In genomic region chr13:60173186-60173585, GRCm38 (mm10) we compare ENCODE assay signal across 9 mouse cellular contexts. TPM values are rescaled to one million over a fixed set of nuclear protein-coding genes. Genes with fewer than 3 reads are reported as not detected.
DNase-seq lines count a peak whose midpoint lies in the region; ATAC-seq lines count a peak whose summit lies in the region.
"Had no signal": no experiment of that assay in that cellular context is flagged by ENCODE, and none has a peak within 500 bp of the region (broad histone marks: within the 10 kb centered on the region; RNA-seq: fewer than 3 reads in every experiment).

No protein-coding gene starts in this region.

- H3K27ac ChIP-seq in kidney, embryonic 14.5 days (ENCODE audit: low read depth, low read length) = peak overlapping the region; percentile 74; the same call in 1 of the 2 replicates
- peak overlapping the region; percentile 80 for H3K27ac ChIP-seq in forebrain, embryonic 12.5 days
- H3K27ac ChIP-seq in limb, embryonic 10.5 days = peak overlapping the region; percentile 100; the same call in 1 of the 2 replicates
- no peak overlapping the region; the same call in 1 of the 2 replicates for H3K27ac ChIP-seq in neural tube, embryonic 13.5 days (replicated peaks)

- H3K9me3 ChIP-seq in kidney, embryonic 14.5 days (ENCODE audit: control insufficient read depth, low read length) = no peaks in the 10 kb centered on the region
- H3K9me3 ChIP-seq in forebrain, embryonic 12.5 days = no peaks in the 10 kb centered on the region
- no peaks in the 10 kb centered on the region for H3K9me3 ChIP-seq in limb, embryonic 10.5 days (replicated peaks)
- H3K9me3 ChIP-seq in neural tube, embryonic 13.5 days = no peaks in the 10 kb centered on the region

- no peak for ATAC-seq in kidney, embryonic 14.5 days (ENCODE audit: low FRiP score, low TSS enrichment)
- no peak for ATAC-seq in forebrain, embryonic 12.5 days (ENCODE audit: low FRiP score)
- ATAC-seq in neural tube, embryonic 13.5 days (ENCODE audit: low read depth) = no peak

- H3K4me3 ChIP-seq in kidney, embryonic 14.5 days (ENCODE audit: low read length) = peak overlapping the region; percentile 82; the same call in 1 of the 2 replicates
- peak overlapping the region; percentile 89 for H3K4me3 ChIP-seq in forebrain, embryonic 12.5 days (replicated peaks)
- peak overlapping the region; percentile 98 for H3K4me3 ChIP-seq in limb, embryonic 10.5 days
- H3K4me3 ChIP-seq in neural tube, embryonic 13.5 days = peak overlapping the region; percentile 83; the same call in 1 of the 2 replicates

- no peak for DNase-seq in kidney, adult 9 months
- no peak for DNase-seq in limb, embryonic 10.5 days (ENCODE audit: low spot score)
- no peak for DNase-seq in frontal cortex, adult 2 months (ENCODE audit: extremely low spot score in 1 of 2, low spot score in 1 of 2)
- no peak for DNase-seq in frontal cortex, postnatal 25 days (ENCODE audit: low spot score in 2 of 2)
- no peak for DNase-seq in adrenal gland, postnatal 36 days
- DNase-seq: layer of hippocampus, postnatal 36 days had no signal

- H3K9ac ChIP-seq in kidney, embryonic 14.5 days (ENCODE audit: low read depth, low read length) = peak overlapping the region; percentile 99; the same call in 1 of the 2 replicates
- H3K9ac ChIP-seq in forebrain, embryonic 12.5 days = peak overlapping the region; percentile 60; the same call in 1 of the 2 replicates
- no peak overlapping the region for H3K9ac ChIP-seq in neural tube, embryonic 13.5 days

- H3K4me2 ChIP-seq in kidney, embryonic 14.5 days (replicated peaks; ENCODE audit: low read depth, low read length) = peak overlapping the region; percentile 72
- H3K4me2 ChIP-seq in forebrain, embryonic 12.5 days = peak overlapping the region; percentile 78
- H3K4me2 ChIP-seq in neural tube, embryonic 13.5 days = peak overlapping the region; percentile 83

- H3K27me3 ChIP-seq in kidney, embryonic 14.5 days (ENCODE audit: control insufficient read depth, insufficient read depth, low read length) = no peaks in the 10 kb centered on the region
- H3K27me3 ChIP-seq in forebrain, embryonic 12.5 days = peaks cover 36% of the 10 kb centered on the region
- peaks cover 6% of the 10 kb centered on the region; the same call in 1 of the 2 replicates for H3K27me3 ChIP-seq in limb, embryonic 10.5 days (ENCODE audit: low read depth, poor library complexity, severe bottlenecking)
- H3K27me3 ChIP-seq in neural tube, embryonic 13.5 days = peaks cover 22% of the 10 kb centered on the region

- WGBS in kidney, embryonic 14.5 days = 8% methylated on average over 3 of the region's 3 CpGs
- WGBS in forebrain, embryonic 12.5 days = 1% methylated on average over 3 of the region's 3 CpGs
- under 1% methylated on average over 3 of the region's 3 CpGs for WGBS in limb, embryonic 10.5 days
- WGBS in neural tube, embryonic 13.5 days = 2% methylated on average over 3 of the region's 3 CpGs

- H3K36me3 ChIP-seq in kidney, embryonic 14.5 days (ENCODE audit: control insufficient read depth, insufficient read depth, low read length) = no peaks in the 10 kb centered on the region
- no peaks in the 10 kb centered on the region for H3K36me3 ChIP-seq in forebrain, embryonic 12.5 days (replicated peaks)
- peaks cover 12% of the 10 kb centered on the region for H3K36me3 ChIP-seq in limb, embryonic 10.5 days
- no peaks in the 10 kb centered on the region for H3K36me3 ChIP-seq in neural tube, embryonic 13.5 days

- H3K4me1 ChIP-seq in kidney, embryonic 14.5 days (ENCODE audit: control insufficient read depth, insufficient read depth, low read length) = peaks cover 22% of the 10 kb centered on the region
- H3K4me1 ChIP-seq in forebrain, embryonic 12.5 days = peaks cover 52% of the 10 kb centered on the region
- peaks cover 43% of the 10 kb centered on the region for H3K4me1 ChIP-seq in limb, embryonic 10.5 days
- H3K4me1 ChIP-seq in neural tube, embryonic 13.5 days (replicated peaks) = peaks cover 54% of the 10 kb centered on the region

RNA-seq across cellular contexts. Expression of gene Gas1, which starts 4.0 kb away (rescaled TPM):
- 143 and 146 TPM in 2 replicates for polyA plus RNA-seq in kidney, embryonic 14.5 days (2014; fragmentation: Nextera tagmentation; extraction: Ambion mirVana)
- 140 and 153 TPM in 2 replicates for polyA plus RNA-seq in forebrain, embryonic 12.5 days (2016; fragmentation: Nextera tagmentation; extraction: Ambion mirVana)
- 143 and 161 TPM in 2 replicates for polyA plus RNA-seq in limb, embryonic 10.5 days (2016; fragmentation: Nextera tagmentation; extraction: Ambion mirVana)
- polyA plus RNA-seq in neural tube, embryonic 13.5 days (2015; fragmentation: Nextera tagmentation; extraction: Ambion mirVana) = 19.3 and 29.9 TPM in 2 replicates
- 10.6 and 10.9 TPM in 2 replicates for polyA plus RNA-seq in frontal cortex, adult 2 months (2012; rRNA removed)
- total RNA-seq in adrenal gland, postnatal 36 days (2021) = 10 to 100 TPM; 35.6 to 72.4 TPM
